Mouse (Mus musculus) limb, embryonic 12.5 days (tissue): ENCODE results near the gene Ecd. TPM values are rescaled to one million over a fixed set of nuclear protein-coding genes. Genes with fewer than 3 reads are reported as not detected.

ENCODE experiments used
- ATAC-seq: fragments of 200-750 bp; cut with Nextera tagmentation; 2 replicates; pipeline ENCODE4 v1.8.0; 2017; ENCODE audit warnings: low read depth, moderate TSS enrichment; ENCODE audit not compliant: insufficient number of reproducible peaks, insufficient read depth, low FRiP score, low TSS enrichment
- H3K27ac ChIP-seq: fragments of 300-500 bp; sonication (generic); 2 replicates; pipeline ENCODE4 v1.5.1; 2016; ENCODE audit warnings: mild to moderate bottlenecking, moderate library complexity
- H3K27me3 ChIP-seq: fragments of 300-500 bp; sonication (generic); 2 replicates; pipeline ENCODE4 v1.6.1; 2016; ENCODE audit warnings: mild to moderate bottlenecking, moderate library complexity
- H3K36me3 ChIP-seq: fragments of 300-500 bp; sonication (generic); 2 replicates; pipeline ENCODE4 v1.6.1; 2016; ENCODE audit warnings: mild to moderate bottlenecking, moderate library complexity
- H3K4me1 ChIP-seq: fragments of 300-500 bp; sonication (generic); replicated peaks from 2 replicates; pipeline ENCODE4 v1.6.1; 2016
- H3K4me2 ChIP-seq: fragments of 300-500 bp; sonication (generic); 2 replicates; pipeline ENCODE4 v1.6.1; 2016; ENCODE audit warnings: mild to moderate bottlenecking, moderate library complexity
- H3K4me3 ChIP-seq: fragments of 300-500 bp; sonication (generic); replicated peaks from 2 replicates; pipeline ENCODE4 v1.5.1; 2016; ENCODE audit warnings: mild to moderate bottlenecking
- H3K9ac ChIP-seq: fragments of 300-500 bp; sonication (generic); replicated peaks from 2 replicates; pipeline ENCODE4 v1.6.1; 2016; ENCODE audit warnings: mild to moderate bottlenecking, moderate library complexity
- H3K9me3 ChIP-seq: fragments of 300-500 bp; sonication (generic); 2 replicates; pipeline ENCODE4 v1.6.1; 2016; ENCODE audit warnings: mild to moderate bottlenecking, moderate library complexity
- WGBS: fragments of 180-500 bp; shearing (Covaris S2); methylation state at CpG from one replicate; pipeline ENCODE4 v1.1.7; 2016; 5-methylcytosine and 5-hydroxymethylcytosine counted together
- polyA plus RNA-seq: library from polyadenylated mRNA; unstranded; fragments of >200 nt; fragmentation: Nextera tagmentation; extraction: Ambion mirVana; gene quantifications from 2 replicates; pipeline ENCODE4 v1.2.1, GENCODE M21; 2016

Ecd gene
- polyA plus RNA-seq, 1 experiment from 2014 or later, result 58.9 TPM

GRCm38 (mm10) chr14:20371854-20372253 lies 23.9 kb upstream of the Ecd start:
- ATAC-seq, result no peak
- no peaks in the 10 kb centered on the region for H3K4me1 ChIP-seq
- H3K27me3 ChIP-seq, result no peaks in the 10 kb centered on the region
- WGBS, result 88% methylated on average over 1 of the region's 1 CpGs
- no peak overlapping the region for H3K4me2 ChIP-seq
- H3K9ac ChIP-seq, result no peak overlapping the region
- no peaks in the 10 kb centered on the region for H3K9me3 ChIP-seq
- H3K4me3 ChIP-seq, result no peak overlapping the region
- peaks cover 84% of the 10 kb centered on the region for H3K36me3 ChIP-seq
- H3K27ac ChIP-seq, result no peak overlapping the region

DNA sequence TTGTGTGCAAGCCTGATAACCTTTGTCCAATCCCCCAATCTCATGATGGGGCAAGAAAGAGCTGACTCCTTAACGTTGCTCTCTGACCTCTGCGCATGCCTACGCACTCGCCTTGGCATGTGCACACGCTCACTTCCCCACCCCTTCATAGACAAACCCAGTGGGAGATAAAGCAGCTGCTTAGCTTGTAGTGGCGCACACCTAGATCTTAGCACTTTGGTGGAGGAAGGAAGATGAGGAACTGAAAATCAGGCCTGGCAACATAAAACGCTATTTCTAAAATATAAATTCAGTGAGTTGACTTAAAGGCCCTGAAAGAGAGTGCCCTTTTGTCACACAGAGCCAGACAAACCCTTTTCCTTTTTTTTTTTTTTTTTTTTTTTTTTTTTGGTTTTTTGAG lies 22.9 kb upstream of the Ecd start:
- peaks cover 83% of the 10 kb centered on the region for H3K36me3 ChIP-seq
- H3K27me3 ChIP-seq, result no peaks in the 10 kb centered on the region
- H3K9ac ChIP-seq, result no peak overlapping the region
- no peak overlapping the region for H3K27ac ChIP-seq
- no peak overlapping the region for H3K4me3 ChIP-seq
- no peak overlapping the region for H3K4me2 ChIP-seq
- no peak for ATAC-seq
- WGBS, result 89% methylated on average over 7 of the region's 7 CpGs
- no peaks in the 10 kb centered on the region for H3K4me1 ChIP-seq
- no peaks in the 10 kb centered on the region for H3K9me3 ChIP-seq

GRCm38 (mm10) chr14:20368271-20368670 lies 20.4 kb upstream of the Ecd start:
- no peak overlapping the region for H3K4me2 ChIP-seq
- no peak for ATAC-seq
- no peak overlapping the region for H3K27ac ChIP-seq
- H3K4me1 ChIP-seq, result no peaks in the 10 kb centered on the region
- WGBS, result 96% methylated on average over 3 of the region's 3 CpGs
- H3K9ac ChIP-seq, result no peak overlapping the region
- H3K4me3 ChIP-seq, result no peak overlapping the region
- no peaks in the 10 kb centered on the region for H3K27me3 ChIP-seq
- no peaks in the 10 kb centered on the region for H3K9me3 ChIP-seq
- H3K36me3 ChIP-seq, result peaks cover 86% of the 10 kb centered on the region

DNA sequence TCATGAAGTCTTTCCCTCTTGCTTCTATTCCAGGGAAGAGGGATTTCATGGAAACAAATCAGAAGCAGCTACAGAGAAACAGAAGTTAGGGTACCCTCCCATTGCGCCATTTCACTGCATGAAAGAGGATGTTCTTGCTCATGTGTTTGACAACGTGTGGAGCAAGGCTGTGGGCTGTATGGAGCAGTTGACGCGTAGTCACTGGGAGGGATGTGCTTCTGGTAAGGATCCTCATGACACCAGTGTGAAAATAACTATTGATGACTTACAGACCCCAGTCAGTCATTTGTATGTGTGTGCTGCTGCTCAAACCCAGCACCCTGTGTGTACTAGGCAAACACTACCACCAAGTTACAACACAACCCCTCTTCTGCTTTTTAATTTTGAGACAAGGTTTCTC lies 15.3 kb upstream of the Ecd start:
- H3K36me3 ChIP-seq, result peaks cover 87% of the 10 kb centered on the region
- no peaks in the 10 kb centered on the region for H3K9me3 ChIP-seq
- no peak overlapping the region for H3K9ac ChIP-seq
- no peak overlapping the region for H3K4me2 ChIP-seq
- no peaks in the 10 kb centered on the region for H3K4me1 ChIP-seq
- H3K4me3 ChIP-seq, result no peak overlapping the region
- WGBS, result 93% methylated on average over 4 of the region's 4 CpGs
- H3K27ac ChIP-seq, result no peak overlapping the region
- no peaks in the 10 kb centered on the region for H3K27me3 ChIP-seq
- ATAC-seq, result no peak

DNA sequence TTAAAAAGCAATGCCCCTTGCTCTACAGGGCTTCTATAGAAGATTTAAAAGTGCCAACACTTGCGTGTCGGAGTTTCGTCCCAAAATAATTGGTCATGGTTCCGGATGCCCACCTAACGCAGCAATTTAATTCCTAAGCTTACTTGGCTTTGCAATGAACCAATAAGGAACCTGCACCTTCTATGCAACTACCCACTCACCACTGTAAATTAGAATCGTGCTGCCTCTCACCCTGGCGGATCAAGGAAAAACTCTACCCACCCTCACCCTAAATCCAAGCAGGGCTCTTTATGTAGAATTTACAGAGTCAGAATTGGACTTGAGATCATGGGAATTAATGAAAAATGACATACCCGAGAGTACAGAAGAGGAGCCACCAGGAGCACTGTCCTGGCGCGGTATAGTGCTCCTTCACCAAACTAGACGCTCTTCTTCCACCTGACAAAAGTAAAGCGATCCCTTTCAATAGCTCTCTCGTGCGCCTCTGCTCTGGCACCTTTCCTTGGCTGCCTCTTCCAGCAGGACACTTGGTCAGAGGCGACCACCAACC lies 405 bp downstream of the Ecd start:
- peaks cover 11% of the 10 kb centered on the region for H3K4me1 ChIP-seq
- peak; percentile 42; the same call in 1 of the 2 replicates for ATAC-seq
- WGBS, result 4% methylated on average over 15 of the region's 15 CpGs
- H3K9me3 ChIP-seq, result no peaks in the 10 kb centered on the region
- peak overlapping the region; percentile 65 for H3K4me2 ChIP-seq
- H3K27me3 ChIP-seq, result no peaks in the 10 kb centered on the region
- peak overlapping the region; percentile 67 for H3K4me3 ChIP-seq
- peaks cover 40% of the 10 kb centered on the region for H3K36me3 ChIP-seq
- peak overlapping the region; percentile 88 for H3K9ac ChIP-seq
- H3K27ac ChIP-seq, result peak overlapping the region; percentile 87

GRCm38 (mm10) chr14:20345885-20346284 lies 2.0 kb downstream of the Ecd start:
- H3K9me3 ChIP-seq, result no peaks in the 10 kb centered on the region
- peaks cover 45% of the 10 kb centered on the region for H3K36me3 ChIP-seq
- no peak for ATAC-seq

GRCm38 (mm10) chr14:20340866-20341265 lies 7.1 kb downstream of the Ecd start:
- no peak overlapping the region for H3K27ac ChIP-seq
- H3K4me3 ChIP-seq, result no peak overlapping the region
- ATAC-seq, result no peak
- H3K4me1 ChIP-seq, result no peaks in the 10 kb centered on the region
- no peak overlapping the region for H3K9ac ChIP-seq
- peaks cover 74% of the 10 kb centered on the region for H3K36me3 ChIP-seq
- H3K4me2 ChIP-seq, result no peak overlapping the region
- H3K9me3 ChIP-seq, result no peaks in the 10 kb centered on the region
- 82% methylated on average over 7 of the region's 7 CpGs for WGBS
- H3K27me3 ChIP-seq, result no peaks in the 10 kb centered on the region

More at GRCm38 (mm10) chr14:20345885-20346284, 2.0 kb downstream of the Ecd start:
- Histone ChIP-seq H3K4me2 (no peak overlapping the region), H3K4me3 (no peak overlapping the region), H3K27ac (no peak overlapping the region), H3K27me3 (no peaks in the 10 kb centered on the region), H3K9ac (no peak overlapping the region), H3K4me1 (peaks cover 11% of the 10 kb centered on the region)
- WGBS, result 91% methylated on average over 9 of the region's 9 CpGs

DNA sequence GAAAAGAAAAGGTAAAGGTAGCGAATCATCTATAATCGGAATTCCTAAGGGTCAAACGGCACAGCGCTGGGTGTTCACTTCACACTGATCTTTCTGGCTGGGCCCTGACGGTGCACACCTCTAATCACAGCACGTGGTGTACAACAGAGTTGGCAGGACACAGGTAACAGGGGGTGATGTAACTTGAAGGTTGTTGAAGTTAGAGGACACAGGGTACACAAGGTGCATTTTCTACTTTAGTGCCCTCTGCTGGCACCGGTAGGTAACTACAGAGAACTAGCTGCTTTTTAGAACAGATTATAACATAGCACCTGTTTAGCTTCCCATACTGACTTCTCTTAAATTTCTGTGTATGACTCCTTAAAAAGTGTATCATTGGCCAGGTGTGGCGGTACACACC lies 7.8 kb downstream of the Ecd start:
- WGBS, result 84% methylated on average over 8 of the region's 8 CpGs
- ATAC-seq, result no peak
- H3K9me3 ChIP-seq, result no peaks in the 10 kb centered on the region
- H3K36me3 ChIP-seq, result peaks cover 74% of the 10 kb centered on the region
- H3K4me2 ChIP-seq, result no peak overlapping the region
- H3K4me1 ChIP-seq, result no peaks in the 10 kb centered on the region
- no peaks in the 10 kb centered on the region for H3K27me3 ChIP-seq
- no peak overlapping the region for H3K9ac ChIP-seq
- no peak overlapping the region for H3K4me3 ChIP-seq
- no peak overlapping the region for H3K27ac ChIP-seq

DNA sequence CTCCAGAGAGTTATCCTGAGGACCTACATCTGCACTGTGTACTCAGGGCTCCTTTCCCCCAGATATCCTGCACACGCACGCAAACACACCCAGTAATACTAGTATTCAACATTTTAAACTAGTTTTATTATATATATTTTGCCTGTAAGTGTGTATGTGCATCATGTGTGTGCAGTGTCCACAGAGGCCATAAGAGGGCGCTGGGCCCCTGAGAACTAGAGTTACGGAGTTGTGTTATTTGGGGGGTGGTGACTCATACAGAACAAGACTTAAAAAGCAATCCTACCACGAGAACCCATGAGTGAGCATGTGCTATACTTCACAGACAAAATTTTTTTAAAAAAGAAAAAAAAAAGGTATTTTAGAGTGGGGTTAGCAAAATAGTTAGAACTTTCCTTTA lies 8.5 kb downstream of the Ecd start:
- H3K4me2 ChIP-seq, result no peak overlapping the region
- H3K27me3 ChIP-seq, result no peaks in the 10 kb centered on the region
- WGBS, result 93% methylated on average over 5 of the region's 5 CpGs
- H3K36me3 ChIP-seq, result peaks cover 73% of the 10 kb centered on the region
- no peak overlapping the region for H3K4me3 ChIP-seq
- H3K27ac ChIP-seq, result no peak overlapping the region
- H3K9me3 ChIP-seq, result no peaks in the 10 kb centered on the region
- ATAC-seq, result no peak
- no peak overlapping the region for H3K9ac ChIP-seq
- no peaks in the 10 kb centered on the region for H3K4me1 ChIP-seq

- Histone ChIP-seq H3K4me3 (no peak overlapping the region), H3K4me2 (no peak overlapping the region), H3K27me3 (no peaks in the 10 kb centered on the region), H3K4me1 (no peaks in the 10 kb centered on the region), H3K9ac (no peak overlapping the region), H3K27ac (no peak overlapping the region), H3K9me3 (no peaks in the 10 kb centered on the region), H3K36me3 (peaks cover 88% of the 10 kb centered on the region)
- ATAC-seq, result no peak
- 81% methylated on average over 4 of the region's 4 CpGs for WGBS
These were observed 16.6 kb downstream of the Ecd start for GRCm38 (mm10) chr14:20331316-20331715.

- Histone ChIP-seq H3K9ac (no peak overlapping the region), H3K36me3 (peaks cover 91% of the 10 kb centered on the region), H3K9me3 (no peaks in the 10 kb centered on the region), H3K27ac (no peak overlapping the region), H3K27me3 (no peaks in the 10 kb centered on the region), H3K4me3 (no peak overlapping the region), H3K4me2 (no peak overlapping the region), H3K4me1 (no peaks in the 10 kb centered on the region)
- 78% methylated on average over 9 of the region's 9 CpGs for WGBS
- ATAC-seq, result no peak
These were observed 19.4 kb downstream of the Ecd start for GRCm38 (mm10) chr14:20328474-20328873.

DNA sequence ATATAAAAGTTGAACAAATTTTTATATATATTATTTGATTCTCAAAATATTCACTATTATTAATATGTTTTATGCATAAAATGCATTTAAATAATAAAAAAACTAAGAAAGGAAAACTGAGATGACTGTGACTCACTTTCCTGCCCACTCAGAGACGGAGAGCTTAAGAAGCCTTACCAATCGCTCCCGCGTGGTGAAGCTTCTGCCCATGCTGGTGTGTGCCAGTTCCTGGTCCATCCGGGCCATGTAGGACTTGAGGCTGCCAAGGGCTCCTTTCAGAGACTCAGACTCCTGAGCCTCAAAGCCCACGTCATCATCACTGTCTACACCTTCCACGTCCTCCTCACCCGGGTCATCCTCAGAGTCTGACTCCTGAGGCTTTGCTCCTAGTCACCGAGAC lies 23.7 kb downstream of the Ecd start:
- H3K36me3 ChIP-seq, result peaks cover 86% of the 10 kb centered on the region
- 95% methylated on average over 9 of the region's 9 CpGs for WGBS

More for the DNA sequence above, 23.7 kb downstream of the Ecd start:
- H3K27me3 ChIP-seq, result no peaks in the 10 kb centered on the region
- no peaks in the 10 kb centered on the region for H3K4me1 ChIP-seq
- no peaks in the 10 kb centered on the region for H3K9me3 ChIP-seq
- no peak overlapping the region for H3K9ac ChIP-seq
- no peak overlapping the region for H3K4me2 ChIP-seq
- no peak for ATAC-seq
- H3K27ac ChIP-seq, result no peak overlapping the region
- H3K4me3 ChIP-seq, result no peak overlapping the region
